Mouse (Mus musculus) stomach, embryonic 16.5 days (tissue): ENCODE data around the gene Gm12166. TPM values are rescaled to one million over a fixed set of nuclear protein-coding genes. Genes with fewer than 3 reads are reported as not detected.

Source experiments
- ATAC-seq: fragments of 200-750 bp; cut with Nextera tagmentation; 2 replicates; pipeline ENCODE4 v1.8.0; 2017; ENCODE audit warnings: moderate number of reproducible peaks, moderate TSS enrichment; ENCODE audit not compliant: insufficient read depth, low FRiP score
- H3K27ac ChIP-seq: fragments of 300-500 bp; sonication (generic); 2 replicates; pipeline ENCODE4 v1.5.1; 2014; ENCODE audit warnings: low read length
- H3K27me3 ChIP-seq: fragments of 300-500 bp; sonication (generic); 2 replicates; pipeline ENCODE4 v1.6.1; 2014; ENCODE audit warnings: low read length, control low read depth, mixed read lengths; ENCODE audit not compliant: control insufficient read depth, insufficient read depth
- H3K36me3 ChIP-seq: fragments of 300-500 bp; sonication (generic); 2 replicates; pipeline ENCODE4 v1.6.1; 2014; ENCODE audit warnings: low read length; ENCODE audit not compliant: control insufficient read depth, insufficient read depth
- H3K4me1 ChIP-seq: fragments of 300-500 bp; sonication (generic); 2 replicates; pipeline ENCODE4 v1.6.1; 2014; ENCODE audit warnings: low read length, control low read depth, mixed read lengths; ENCODE audit not compliant: control insufficient read depth, insufficient read depth
- H3K4me2 ChIP-seq: fragments of 300-500 bp; sonication (generic); 2 replicates; pipeline ENCODE4 v1.6.1; 2014; ENCODE audit warnings: low read depth, low read length, mixed read lengths
- H3K4me3 ChIP-seq: fragments of 300-500 bp; sonication (generic); replicated peaks from 2 replicates; pipeline ENCODE4 v1.5.1; 2014; ENCODE audit warnings: mild to moderate bottlenecking, low read length
- H3K9ac ChIP-seq: fragments of 300-500 bp; sonication (generic); 2 replicates; pipeline ENCODE4 v1.6.1; 2014; ENCODE audit warnings: low read length
- H3K9me3 ChIP-seq: fragments of 300-500 bp; sonication (generic); replicated peaks from 2 replicates; pipeline ENCODE4 v1.6.1; 2016; ENCODE audit warnings: low read length, control low read depth; ENCODE audit not compliant: control insufficient read depth
- WGBS: fragments of 180-500 bp; shearing (Covaris S2); extraction: QIAGEN DNeasy Blood & Tissue Kit; methylation state at CpG from one replicate; pipeline ENCODE4 v1.1.7; 2014; 5-methylcytosine and 5-hydroxymethylcytosine counted together
- polyA plus RNA-seq: library from polyadenylated mRNA; unstranded; fragments of >200 nt; fragmentation: Nextera tagmentation; extraction: Ambion mirVana; gene quantifications from 2 replicates; pipeline ENCODE4 v1.2.1, GENCODE M21; 2015

Gm12166 gene
- polyA plus RNA-seq, 1 experiment from 2014 or later = 4.7 TPM

GRCm38 (mm10) chr11:46086446-46086845 lies 34.3 kb upstream of the Gm12166 start:
- Histone ChIP-seq H3K4me1 (peaks cover 36% of the 10 kb centered on the region), H3K36me3 (no peaks in the 10 kb centered on the region)
- 80% methylated on average over 3 of the region's 3 CpGs for WGBS

GRCm38 (mm10) chr11:46085398-46086163 lies 33.5 kb upstream of the Gm12166 start:
- 83% methylated on average over 10 of the region's 10 CpGs for WGBS
- Histone ChIP-seq H3K27me3 (no peaks in the 10 kb centered on the region), H3K9me3 (no peaks in the 10 kb centered on the region), H3K36me3 (no peaks in the 10 kb centered on the region), H3K9ac (no peak overlapping the region), H3K4me2 (no peak overlapping the region), H3K4me3 (no peak overlapping the region), H3K27ac (peak overlapping the region; percentile 2; the same call in 1 of the 2 replicates), H3K4me1 (peaks cover 35% of the 10 kb centered on the region)
- no peak for ATAC-seq

More at GRCm38 (mm10) chr11:46086446-46086845, 34.3 kb upstream of the Gm12166 start:
- H3K4me2 ChIP-seq = no peak overlapping the region
- no peak for ATAC-seq
- H3K9me3 ChIP-seq = no peaks in the 10 kb centered on the region
- H3K4me3 ChIP-seq = no peak overlapping the region
- no peak overlapping the region for H3K9ac ChIP-seq
- H3K27ac ChIP-seq = peak overlapping the region; percentile 67
- no peaks in the 10 kb centered on the region for H3K27me3 ChIP-seq

GRCm38 (mm10) chr11:46084568-46084967 lies 32.4 kb upstream of the Gm12166 start:
- H3K4me1 ChIP-seq = peaks cover 29% of the 10 kb centered on the region
- peak overlapping the region; percentile 51 for H3K27ac ChIP-seq
- ATAC-seq = no peak
- no peak overlapping the region for H3K4me2 ChIP-seq
- no peaks in the 10 kb centered on the region for H3K27me3 ChIP-seq
- 68% methylated on average over 3 of the region's 3 CpGs for WGBS
- no peaks in the 10 kb centered on the region for H3K9me3 ChIP-seq
- no peaks in the 10 kb centered on the region for H3K36me3 ChIP-seq
- no peak overlapping the region for H3K4me3 ChIP-seq
- H3K9ac ChIP-seq = no peak overlapping the region

GRCm38 (mm10) chr11:46083835-46084444 lies 31.8 kb upstream of the Gm12166 start:
- no peaks in the 10 kb centered on the region for H3K27me3 ChIP-seq
- no peak overlapping the region for H3K9ac ChIP-seq
- WGBS = 75% methylated on average over 11 of the region's 11 CpGs
- no peak overlapping the region for H3K4me2 ChIP-seq
- H3K4me1 ChIP-seq = peaks cover 24% of the 10 kb centered on the region
- peak overlapping the region; percentile 51 for H3K27ac ChIP-seq
- no peaks in the 10 kb centered on the region for H3K36me3 ChIP-seq
- no peak overlapping the region for H3K4me3 ChIP-seq
- no peak for ATAC-seq
- no peaks in the 10 kb centered on the region for H3K9me3 ChIP-seq

- H3K36me3 ChIP-seq = peaks cover 2% of the 10 kb centered on the region; the same call in 1 of the 2 replicates
- no peak for ATAC-seq
- peaks cover 18% of the 10 kb centered on the region for H3K4me1 ChIP-seq
- no peak overlapping the region for H3K9ac ChIP-seq
- H3K4me3 ChIP-seq = no peak overlapping the region
- no peak overlapping the region for H3K4me2 ChIP-seq
- 69% methylated on average over 3 of the region's 3 CpGs for WGBS
- H3K27me3 ChIP-seq = no peaks in the 10 kb centered on the region
- no peaks in the 10 kb centered on the region for H3K9me3 ChIP-seq
- H3K27ac ChIP-seq = 0 out of 2 replicates have a peak overlapping the region, but pooled peaks have one; percentile 29
These were observed 31.3 kb upstream of the Gm12166 start for GRCm38 (mm10) chr11:46083405-46083804.

GRCm38 (mm10) chr11:46081075-46081474 lies 29.0 kb upstream of the Gm12166 start:
- no peak overlapping the region for H3K4me3 ChIP-seq
- peaks cover 7% of the 10 kb centered on the region; the same call in 1 of the 2 replicates for H3K36me3 ChIP-seq
- no peaks in the 10 kb centered on the region for H3K9me3 ChIP-seq
- no peak overlapping the region for H3K9ac ChIP-seq
- ATAC-seq = no peak
- H3K4me1 ChIP-seq = peaks cover 14% of the 10 kb centered on the region; the same call in 1 of the 2 replicates
- no peak overlapping the region for H3K27ac ChIP-seq
- H3K27me3 ChIP-seq = no peaks in the 10 kb centered on the region
- 85% methylated on average over 2 of the region's 2 CpGs for WGBS
- no peak overlapping the region for H3K4me2 ChIP-seq

GRCm38 (mm10) chr11:46077732-46078375 lies 25.7 kb upstream of the Gm12166 start:
- H3K27ac ChIP-seq = no peak overlapping the region
- peaks cover 15% of the 10 kb centered on the region for H3K4me1 ChIP-seq

GRCm38 (mm10) chr11:46077304-46077703 lies 25.2 kb upstream of the Gm12166 start:
- no peaks in the 10 kb centered on the region for H3K9me3 ChIP-seq
- ATAC-seq = no peak
- no peak overlapping the region for H3K4me2 ChIP-seq
- 89% methylated on average over 5 of the region's 5 CpGs for WGBS
- H3K27me3 ChIP-seq = no peaks in the 10 kb centered on the region
- peaks cover 7% of the 10 kb centered on the region; the same call in 1 of the 2 replicates for H3K36me3 ChIP-seq
- no peak overlapping the region for H3K9ac ChIP-seq
- no peak overlapping the region for H3K4me3 ChIP-seq
- H3K4me1 ChIP-seq = peaks cover 20% of the 10 kb centered on the region
- no peak overlapping the region; the same call in 1 of the 2 replicates for H3K27ac ChIP-seq

More at GRCm38 (mm10) chr11:46077732-46078375, 25.7 kb upstream of the Gm12166 start:
- no peak overlapping the region for H3K4me3 ChIP-seq
- H3K9ac ChIP-seq = no peak overlapping the region
- peak; percentile 37; the same call in 1 of the 2 replicates for ATAC-seq
- no peak overlapping the region for H3K4me2 ChIP-seq
- no peaks in the 10 kb centered on the region for H3K9me3 ChIP-seq
- no peaks in the 10 kb centered on the region for H3K27me3 ChIP-seq
- WGBS = 81% methylated on average over 7 of the region's 7 CpGs
- H3K36me3 ChIP-seq = peaks cover 7% of the 10 kb centered on the region; the same call in 1 of the 2 replicates
